Mouse (Mus musculus) heart, postnatal 4 days (tissue): ENCODE measurements around the gene Rp2. TPM values are rescaled to one million over a fixed set of nuclear protein-coding genes. Genes with fewer than 3 reads are reported as not detected.
A peak's percentile ranks its signal among the peaks of the same experiment; 100 is the strongest.
"Not testable (repeated sequence)": the region's sequence is repeated elsewhere in the genome, so short reads cannot be mapped to it uniquely, and the experiment has no call there.

Source experiments
- DNase-seq: peaks from one replicate; pipeline ENCODE4 v3.0.0; 2021
- total RNA-seq, 2 experiments: library from RNA; stranded (reverse); gene quantifications; 2 replicates each; pipeline ENCODE4 v1.2.3; 2021

The Rp2 gene
- 10 to 100 TPM; 15.6 to 16.6 TPM for total RNA-seq

DNA sequence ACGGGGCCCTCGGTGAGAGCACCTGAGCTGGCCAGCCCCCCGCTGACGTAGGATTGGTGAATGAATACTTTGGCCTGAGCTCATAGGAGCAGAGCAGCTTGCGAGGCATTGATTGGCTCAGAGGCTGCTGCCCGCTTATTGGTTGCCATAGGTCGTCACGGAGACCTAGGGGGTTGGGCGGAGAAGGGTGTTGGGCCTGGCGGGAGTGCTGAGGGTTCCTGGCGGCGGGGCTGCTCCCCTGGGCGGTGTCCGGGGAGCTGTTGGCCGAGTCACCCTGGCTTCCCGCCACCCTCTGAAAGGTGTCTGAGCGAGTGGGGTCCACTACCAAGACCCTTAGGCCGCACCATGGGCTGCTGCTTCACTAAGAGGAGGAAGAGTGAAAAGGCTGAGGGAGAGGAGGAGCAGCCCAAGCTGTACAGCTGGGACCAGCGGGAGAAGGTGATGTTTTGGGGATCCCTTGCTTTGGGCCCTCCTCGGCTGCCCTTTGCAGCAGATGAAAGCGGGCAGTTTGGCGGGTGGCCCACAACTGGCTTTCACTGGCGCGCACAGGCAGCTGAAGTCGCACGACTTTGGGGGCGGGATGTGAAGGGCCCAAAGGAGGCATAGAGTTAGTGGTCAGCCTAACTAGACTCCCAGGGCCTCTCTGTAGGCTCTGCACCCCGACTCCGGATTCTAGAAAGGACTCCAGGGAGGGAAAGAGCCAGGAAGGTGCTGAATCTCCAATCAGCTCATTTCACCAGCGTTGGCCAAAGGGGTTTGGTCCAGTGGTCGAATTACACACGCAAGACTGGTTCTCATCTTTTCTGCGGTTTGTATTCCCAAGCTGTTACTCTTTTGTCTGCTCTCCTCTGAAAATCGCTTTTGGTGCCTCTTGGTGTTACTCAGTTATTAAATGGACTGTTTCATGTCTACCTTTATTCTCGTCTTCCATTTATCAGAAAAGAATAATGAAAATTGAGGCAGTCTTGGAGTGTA, at the start of gene Rp2:
Rp2 (plus strand) TSS at position 91 of the 975 bp plus-strand sequence.
- DNase-seq: peak; percentile 81

DNA sequence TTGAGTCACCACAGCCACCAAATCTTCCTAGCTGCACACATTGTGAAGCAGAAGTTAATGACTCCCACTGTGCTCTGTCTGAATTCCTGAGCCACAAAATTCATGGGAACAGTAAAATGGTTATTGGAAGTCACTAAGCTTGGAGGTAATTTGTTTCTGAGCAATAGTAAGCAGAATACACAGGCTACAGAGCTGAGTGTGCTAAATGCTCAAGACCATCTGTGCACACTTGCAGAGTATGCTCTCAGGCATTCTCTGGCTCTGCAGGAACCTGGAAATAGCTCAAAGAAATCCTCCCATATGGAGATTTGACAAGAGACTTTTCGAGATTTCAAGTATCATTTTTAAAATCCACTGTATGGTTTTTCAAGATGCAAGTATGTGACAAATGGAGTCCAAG, 31.5 kb upstream of the Rp2 start:
- no peak for DNase-seq

DNA sequence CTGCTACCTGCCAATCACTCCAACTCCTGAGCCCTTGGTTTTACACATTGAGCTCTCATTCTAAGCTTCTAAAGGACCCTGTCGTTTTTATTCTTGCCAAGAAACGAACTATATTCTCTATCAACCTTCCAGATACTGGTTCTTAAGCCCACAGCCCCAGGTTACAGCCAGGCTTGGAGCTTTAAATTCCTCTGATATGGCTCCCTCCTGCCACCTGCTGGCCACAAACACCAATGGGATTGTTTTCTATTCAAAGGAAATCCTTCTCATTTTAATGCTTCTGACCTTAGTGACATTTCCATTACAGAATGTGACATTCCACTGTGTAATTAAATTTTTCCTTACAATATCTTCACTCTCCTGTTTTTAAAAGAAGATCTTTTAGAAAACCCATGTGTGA, 28.6 kb upstream of the Rp2 start:
- peak; percentile 58 for DNase-seq

DNA sequence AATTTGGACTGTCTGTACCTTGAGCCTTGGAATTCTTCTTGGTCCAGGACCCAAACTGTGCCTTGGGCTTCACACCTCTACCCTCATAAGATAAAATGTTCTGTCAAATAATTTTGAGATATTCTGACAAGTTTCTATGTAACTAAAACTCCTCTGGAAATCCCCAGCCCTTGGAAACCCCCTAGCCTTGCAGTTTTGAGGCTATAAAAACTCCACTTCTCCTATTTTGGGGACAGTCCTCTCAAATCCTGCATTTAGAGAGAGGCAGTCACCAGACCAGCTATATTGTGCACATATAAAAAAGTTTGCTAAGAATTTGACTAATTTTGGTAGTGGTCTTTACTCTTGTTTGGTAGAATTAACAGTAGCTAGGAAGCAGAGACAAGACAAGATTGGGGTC, 19.3 kb upstream of the Rp2 start:
- DNase-seq: no peak

DNA sequence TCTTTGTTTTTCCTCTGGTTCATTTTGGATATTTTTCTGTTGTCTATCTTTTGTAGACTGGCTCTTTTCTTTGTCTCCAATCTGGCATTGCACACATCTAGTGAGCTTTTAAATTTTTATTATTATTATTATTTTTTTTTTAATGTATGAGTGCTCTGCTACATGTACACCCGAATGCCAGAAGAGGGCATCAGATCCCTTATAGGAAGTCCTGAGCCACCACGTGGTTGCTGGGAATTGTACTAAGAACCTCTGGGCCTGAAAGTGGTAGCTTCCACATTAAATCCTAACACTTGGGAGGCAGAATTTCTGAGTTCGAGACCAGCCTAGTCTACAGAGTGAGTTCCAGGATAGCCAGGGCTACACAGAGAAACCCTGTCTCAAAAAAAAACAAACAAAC, 17.9 kb upstream of the Rp2 start:
- DNase-seq: no peak

DNA sequence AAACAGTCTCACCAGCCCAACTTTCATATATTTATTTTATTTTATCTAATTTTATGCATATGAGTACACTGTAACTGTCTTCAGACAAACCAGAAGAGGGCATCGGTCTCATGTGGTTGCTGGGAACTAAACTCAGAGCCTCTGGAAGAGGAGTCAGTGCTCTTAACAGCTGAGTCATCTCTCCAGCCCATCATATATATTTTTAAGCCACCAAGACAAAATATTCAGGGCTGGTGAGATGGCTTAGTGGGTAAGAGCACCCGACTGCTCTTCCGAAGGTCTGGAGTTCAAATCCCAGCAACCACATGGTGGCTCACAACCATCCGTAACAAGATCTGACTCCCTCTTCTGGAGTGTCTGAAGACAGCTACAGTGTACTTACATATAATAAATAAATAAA, 14.0 kb upstream of the Rp2 start:
- not testable (repeated sequence) for DNase-seq

DNA sequence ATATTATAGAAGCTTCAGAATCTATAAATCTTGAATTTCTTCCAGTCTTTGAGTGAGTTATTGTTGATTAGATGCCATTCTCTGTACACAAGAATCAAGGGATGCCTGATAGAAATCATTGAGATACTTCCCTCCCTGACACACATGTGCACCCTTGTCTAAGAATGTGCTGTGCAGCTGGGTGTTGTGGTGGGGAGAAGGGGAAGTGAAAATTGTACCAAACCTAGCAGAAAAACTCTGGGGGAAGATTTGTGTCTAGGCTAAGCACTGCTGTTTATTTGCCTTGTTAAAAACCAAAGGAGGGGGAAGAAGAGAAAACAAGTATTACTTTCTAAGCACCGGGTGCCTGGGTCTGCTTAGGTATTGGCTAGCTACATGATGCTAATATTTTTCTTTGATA, 9.0 kb upstream of the Rp2 start:
- no peak for DNase-seq

DNA sequence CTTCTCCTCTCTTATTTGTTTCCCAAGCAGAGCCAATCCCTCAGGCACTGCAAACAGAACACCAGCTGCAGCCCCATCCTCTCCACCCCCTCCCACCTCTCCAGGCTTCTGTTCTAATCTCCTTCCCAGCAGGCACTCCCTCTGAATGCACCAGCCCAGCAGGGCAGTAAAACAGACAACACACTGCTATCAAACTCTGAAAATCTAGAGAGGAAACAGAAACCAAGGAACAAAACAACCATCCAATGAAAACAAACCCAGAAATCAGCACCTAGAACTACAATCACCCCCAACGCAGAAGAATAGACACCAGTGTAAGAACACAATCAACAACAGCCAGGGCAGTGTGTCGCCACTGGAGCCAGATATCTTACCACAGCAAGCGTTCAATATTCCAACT, 8.0 kb upstream of the Rp2 start:
- DNase-seq: no peak

DNA sequence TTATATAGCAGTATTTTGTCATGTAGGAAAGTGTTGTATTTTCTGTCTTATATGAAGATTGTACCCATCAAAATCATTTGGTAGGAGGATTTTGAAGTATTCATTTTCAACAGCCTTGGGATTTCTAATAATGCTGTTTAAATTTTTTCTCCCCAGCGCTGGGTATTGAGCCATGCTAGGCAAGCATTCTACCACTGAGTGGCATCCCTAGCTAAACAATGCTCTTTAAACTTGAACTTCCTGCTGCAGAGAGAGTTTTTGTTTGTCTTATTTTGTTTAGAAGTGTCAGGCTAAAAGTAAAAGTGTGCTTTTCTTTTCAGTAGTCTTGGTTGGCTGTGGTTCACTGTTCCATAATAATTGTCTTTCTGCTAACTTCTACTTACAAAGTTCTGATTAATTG, 1.8 kb downstream of the Rp2 start:
- no peak for DNase-seq

DNA sequence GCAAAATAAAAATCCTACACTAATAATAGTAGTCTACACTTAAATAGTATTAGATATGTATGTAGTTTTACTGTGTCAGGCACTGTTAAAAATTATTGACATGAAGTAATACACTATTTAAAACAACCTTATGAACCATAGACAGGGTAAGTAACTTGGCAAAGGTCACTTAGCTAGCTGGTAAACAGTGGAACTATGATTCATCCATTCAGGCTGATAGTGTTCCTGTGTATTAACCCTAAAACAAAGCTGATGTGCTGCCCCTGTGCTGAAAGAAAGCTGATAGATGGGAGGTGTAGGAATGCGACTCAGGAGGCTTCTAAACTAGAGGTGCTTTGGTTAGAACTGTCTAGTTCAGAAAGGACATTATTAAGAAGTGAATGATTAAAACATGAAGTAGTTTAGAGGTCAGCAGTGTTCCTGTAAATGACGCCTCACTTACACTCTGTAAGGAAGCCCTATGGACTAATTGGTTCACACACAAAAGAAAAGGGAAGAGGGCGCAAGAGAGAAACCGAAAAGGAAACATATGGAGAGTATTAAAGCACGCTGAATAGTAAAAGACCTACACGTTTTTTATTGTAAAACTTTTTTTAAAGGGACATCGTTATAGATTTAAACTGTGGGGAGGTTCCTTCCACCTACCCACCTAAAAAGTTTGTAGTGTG, 15.2 kb downstream of the Rp2 start:
- no peak for DNase-seq

DNA sequence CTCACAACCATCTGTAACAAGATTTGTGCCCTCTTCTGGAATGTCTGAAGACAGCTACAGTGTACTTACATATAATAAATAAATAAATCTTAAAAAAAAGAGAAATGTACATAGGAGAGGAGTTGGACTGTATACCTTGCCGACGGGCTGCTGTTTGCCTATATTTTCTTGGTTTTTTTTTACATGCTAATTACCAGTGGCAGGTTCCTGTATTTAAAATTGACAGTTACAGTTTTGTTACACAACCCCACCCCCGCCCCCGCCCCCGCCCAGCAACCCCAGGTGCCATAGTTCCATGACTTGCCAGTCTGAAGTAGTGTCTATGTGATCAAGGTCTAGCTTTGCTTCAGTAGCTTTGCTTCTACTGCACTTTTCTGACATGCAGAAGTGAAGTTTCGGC, 18.0 kb downstream of the Rp2 start:
- no peak for DNase-seq

DNA sequence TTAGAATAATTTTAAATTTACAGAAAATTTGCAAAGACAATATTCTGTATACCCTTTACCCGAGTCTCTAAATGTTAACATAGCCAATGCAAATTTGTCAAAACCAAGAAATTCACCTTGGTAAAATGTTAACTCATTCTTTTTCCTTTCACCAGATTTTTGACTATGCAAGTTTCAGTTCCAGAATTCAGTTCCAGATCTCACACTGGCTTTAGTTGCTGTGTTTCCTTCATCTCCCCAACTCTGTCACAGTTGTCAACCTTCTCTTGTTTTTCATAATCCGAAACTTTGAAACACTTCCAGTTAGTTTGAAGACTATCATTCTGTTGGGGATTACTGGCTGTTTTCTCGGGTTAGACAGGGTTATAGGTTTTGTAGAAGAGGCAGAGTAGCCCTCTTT, 22.7 kb downstream of the Rp2 start:
- no peak for DNase-seq

DNA sequence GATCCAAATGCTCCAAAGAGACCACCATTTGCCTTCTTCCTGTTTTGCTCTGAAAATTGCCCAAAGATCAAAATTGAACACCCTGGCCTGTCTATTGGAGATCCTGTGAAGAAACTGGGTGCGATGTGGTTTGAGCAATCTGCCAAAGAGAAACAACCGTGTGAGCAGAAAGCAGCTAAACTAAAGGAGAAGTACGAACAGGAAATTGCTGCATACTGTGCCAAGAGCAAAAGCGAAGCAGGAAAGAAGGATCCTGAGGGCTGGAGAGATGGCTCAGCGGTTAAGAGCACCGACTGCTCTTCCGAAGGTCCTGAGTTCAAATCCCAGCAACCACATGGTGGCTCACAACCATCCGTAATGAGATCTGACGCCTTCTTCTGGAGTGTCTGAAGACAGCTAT, 27.7 kb downstream of the Rp2 start:
- DNase-seq: not testable (repeated sequence)

DNA sequence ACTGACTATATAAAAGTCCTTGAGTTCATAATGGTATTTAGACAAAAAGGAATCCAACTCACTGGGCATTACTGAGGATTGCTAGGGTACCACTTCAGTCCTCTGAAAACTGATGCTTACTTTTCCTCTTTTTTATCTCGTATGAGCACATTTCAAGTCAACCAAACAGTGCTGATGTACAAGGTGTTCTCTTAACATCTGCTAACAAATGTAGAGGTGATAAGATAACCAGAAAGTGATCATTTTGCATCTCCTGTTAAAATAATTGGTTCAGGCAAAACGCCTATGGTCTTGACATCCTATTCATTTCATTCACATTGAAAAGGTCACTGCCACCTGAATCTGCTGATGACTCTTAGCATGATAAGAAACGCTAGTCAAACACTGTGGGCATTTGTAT, 28.7 kb downstream of the Rp2 start:
- DNase-seq: no peak

DNA sequence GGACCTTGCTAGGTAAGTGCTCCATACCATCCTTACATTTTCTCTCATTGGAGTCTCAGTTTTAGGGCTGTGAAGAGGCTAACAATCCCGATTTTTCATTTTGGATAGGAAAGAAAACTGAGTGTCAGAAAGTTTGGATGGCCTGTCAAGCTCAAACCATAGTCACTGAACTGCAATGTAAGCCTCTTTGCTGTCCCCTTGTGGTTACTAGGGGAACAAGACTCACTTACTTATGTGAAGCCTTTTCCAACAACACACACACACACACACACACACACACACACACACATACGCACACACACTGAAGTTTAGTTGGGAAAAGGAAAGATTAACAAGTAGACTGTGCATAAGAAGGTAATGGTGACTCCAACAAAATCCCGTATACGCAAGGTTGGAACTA, 39.8 kb downstream of the Rp2 start:
- no peak for DNase-seq

DNA sequence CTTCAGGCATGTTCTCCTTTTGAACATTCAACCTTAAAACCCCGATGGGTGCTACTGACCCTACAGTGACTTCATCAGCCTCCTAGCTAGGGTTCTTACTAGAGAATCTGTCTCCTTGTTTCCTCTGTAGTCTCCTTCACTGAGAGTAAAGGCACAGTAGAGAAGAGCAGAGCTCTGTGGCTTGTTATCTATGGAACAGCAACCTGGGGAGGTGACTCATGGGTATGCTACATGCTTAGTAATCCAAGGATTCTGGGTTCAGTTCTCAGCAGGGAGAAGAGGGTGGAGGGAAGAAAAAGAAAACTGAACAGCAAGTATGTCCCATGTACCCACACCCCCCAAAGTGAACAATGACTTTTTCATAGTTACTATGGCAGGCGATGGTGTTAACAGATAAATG, 42.6 kb downstream of the Rp2 start:
- DNase-seq: no peak

DNA sequence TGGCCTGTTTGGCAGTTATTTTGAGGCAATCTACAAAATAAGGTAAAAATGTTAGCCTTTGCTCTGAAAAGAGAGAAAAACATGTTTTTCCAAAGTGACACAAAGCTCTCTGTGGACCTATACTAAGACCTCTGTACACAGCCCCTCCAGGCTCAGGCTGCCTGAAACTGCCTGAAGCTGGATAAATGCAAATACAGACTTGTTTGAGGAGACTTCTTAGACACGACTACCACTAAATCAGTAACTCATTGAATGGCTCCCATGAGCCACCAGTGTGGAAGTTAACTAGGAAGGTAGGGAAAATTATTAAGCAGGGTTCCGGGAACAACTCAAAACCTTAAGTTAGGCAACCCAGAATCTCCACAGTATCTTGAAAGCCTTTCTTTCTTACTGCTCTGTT, 43.4 kb downstream of the Rp2 start:
- no peak for DNase-seq

DNA sequence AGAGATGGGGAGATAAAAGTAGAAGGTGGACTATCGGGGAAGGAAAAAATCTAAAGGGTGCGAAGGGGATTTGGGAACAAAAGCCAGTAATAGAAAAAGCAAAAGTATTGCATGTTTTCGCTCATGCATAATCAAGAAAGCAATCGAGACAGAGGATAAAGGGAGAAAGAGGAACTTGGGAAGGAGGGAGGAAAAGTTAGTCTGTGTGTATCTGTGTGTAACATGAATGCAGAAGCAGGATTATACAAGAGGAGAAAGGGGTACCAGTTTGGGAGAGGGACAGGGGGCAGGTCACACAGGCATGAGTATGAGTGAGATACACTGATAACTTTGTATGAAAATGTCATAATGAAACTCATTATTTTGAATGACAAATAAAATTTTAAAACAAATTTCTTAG, 47.1 kb downstream of the Rp2 start:
- no peak for DNase-seq

DNA sequence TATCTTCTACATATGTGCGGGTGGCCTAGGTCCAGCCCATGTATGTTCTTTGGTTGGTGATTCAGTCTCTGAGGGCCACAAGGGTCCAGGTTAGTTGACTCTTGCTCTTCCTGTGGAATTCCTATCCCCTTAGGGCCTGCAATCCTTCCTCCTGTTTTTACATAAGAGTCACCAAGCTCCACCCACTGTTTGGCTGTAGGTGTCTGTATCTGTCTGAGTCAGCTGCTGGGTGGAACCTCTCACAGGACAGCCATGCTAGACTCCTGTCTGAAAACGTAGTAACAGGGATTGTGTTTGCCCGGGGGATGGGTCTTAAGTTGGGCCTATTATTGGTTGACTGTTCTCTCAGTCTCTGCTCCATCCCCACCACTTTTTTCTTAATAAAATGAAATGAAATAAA, 47.9 kb downstream of the Rp2 start:
- no peak for DNase-seq

DNA sequence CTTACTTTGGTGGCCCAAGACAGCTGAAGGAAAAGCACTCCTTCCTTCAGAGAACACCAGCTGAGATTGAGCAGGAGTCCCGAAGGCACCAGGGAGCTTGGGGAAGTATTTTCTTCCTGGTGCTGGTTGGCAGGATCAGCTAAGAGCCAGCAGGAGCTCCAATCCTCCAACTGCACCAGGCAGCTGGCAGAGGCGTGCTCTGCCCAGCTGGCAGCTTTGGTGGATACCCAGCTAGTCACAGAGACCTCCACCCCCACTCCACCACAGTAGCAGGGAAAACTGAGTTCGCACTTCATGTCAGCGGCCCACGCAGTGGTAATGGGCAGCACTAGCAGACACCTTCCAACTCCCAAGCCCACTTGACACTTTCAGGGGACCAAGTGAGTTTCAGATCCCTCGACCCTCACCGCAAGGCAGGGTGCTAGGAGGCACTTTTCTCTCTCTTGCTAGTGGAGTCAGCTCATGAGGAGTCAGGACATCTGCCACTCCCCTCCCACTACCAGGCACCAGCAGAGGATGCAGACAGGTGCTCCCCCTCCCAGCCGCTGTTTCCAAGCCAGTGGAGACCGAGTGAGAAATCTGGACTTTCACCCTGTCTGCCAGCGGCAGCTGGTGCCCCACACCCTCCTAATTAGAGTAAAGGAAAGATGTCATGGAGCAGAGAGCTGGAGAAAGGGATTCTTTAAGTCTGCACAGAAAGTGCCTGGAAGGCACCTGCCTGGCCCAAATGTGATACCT, 50.8 kb downstream of the Rp2 start:
- DNase-seq: no peak

DNA sequence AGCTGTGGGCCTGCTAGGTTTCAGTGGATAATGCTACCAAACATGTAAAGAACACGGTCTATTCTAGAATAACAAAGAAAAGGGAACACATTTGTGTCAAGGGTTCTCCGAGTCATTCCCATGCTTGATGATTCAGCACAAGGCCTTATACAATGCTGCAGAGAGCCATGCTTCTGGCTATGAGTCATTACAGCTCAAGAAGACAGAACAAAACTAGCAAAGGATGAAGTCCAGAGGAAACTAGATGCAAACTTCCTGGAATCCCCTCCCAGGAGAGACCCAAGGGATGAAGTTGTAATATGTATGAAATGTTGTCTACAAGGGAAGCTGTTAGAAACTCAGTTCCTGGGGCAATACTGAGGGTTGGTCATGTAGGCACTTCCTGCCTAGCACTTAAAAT, 54.2 kb downstream of the Rp2 start:
- DNase-seq: no peak

DNA sequence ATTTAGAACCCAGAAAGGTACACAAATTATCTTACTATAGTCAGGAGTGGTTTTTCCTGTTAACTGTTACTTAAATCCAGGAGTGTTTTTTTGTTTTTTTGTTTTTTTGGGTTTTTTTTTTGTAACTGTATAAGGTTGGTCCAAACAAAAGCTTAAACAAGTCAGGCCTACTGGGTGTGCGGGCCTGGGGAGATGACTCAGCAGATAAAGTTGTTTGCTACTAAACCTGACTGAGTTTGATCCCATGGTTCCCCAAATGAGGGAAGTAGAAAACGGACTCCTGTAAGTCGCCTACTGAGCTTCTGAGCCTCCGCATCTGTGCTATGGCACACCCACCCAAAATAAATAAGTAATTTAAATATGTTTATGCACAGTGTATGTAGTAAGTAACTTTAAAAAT, 55.3 kb downstream of the Rp2 start:
- no peak for DNase-seq

DNA sequence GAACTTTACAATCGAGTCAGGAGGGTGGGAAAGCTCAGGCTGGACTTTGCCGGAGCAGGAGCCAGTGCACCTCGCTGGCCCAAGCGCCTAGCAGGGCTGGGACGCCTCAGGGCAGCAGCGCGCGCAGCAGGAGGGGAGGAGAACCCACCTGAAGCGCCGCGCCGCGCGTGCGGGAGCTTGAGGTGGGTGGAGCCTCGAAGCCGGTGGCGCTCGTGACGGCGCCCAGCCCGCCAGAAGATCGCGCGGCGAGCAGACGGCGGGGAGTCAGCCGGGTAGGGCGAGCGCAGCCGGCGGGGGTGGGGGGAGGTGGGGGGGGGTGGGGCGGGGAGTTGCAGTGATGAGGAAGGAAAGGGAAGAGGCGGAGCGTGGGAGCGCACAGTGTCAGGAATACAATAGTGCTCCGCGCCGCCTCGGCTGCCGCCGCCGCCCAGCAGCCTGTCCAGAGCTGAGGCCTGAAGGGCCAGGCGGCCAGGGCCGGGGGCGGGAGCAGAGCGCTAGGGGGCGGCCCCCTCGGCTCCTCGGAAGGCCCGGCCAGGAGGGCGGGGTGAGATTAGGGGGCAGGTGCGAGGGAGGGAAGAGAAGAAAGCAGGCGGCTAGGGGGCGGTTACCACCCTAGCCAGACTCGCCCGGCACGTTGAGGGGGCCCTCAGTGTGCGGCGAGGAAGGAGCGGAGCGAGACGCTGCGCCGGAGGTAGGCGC, 61.0 kb downstream of the Rp2 start, which contains the start of gene Jade3:
Jade3 (plus strand) TSS at position 549 of the 699 bp plus-strand sequence.
- DNase-seq: peak; percentile 81
